Mouse (Mus musculus) cerebellum, adult 18-20 months (tissue): Measurements from ENCODE around the gene Nhsl1.

Source experiments
- DNase-seq, 2 experiments: peaks; one replicate each; pipeline ENCODE4 v3.0.0; 2021

Gene Nhsl1

GRCm38 (mm10) chr10:18493010-18493894 lies 174.5 kb downstream of the Nhsl1 start:
- no peak for DNase-seq

GRCm38 (mm10) chr10:18494249-18494648 lies 175.5 kb downstream of the Nhsl1 start:
- DNase-seq: no peak

- no peak for DNase-seq
These were observed 178.3 kb downstream of the Nhsl1 start for GRCm38 (mm10) chr10:18497066-18497465.

GRCm38 (mm10) chr10:18501997-18502396 lies 183.2 kb downstream of the Nhsl1 start:
- no peak for DNase-seq

- DNase-seq: no peak
These were observed 186.9 kb downstream of the Nhsl1 start for GRCm38 (mm10) chr10:18505690-18506089.

- DNase-seq: no peak
These were observed 187.7 kb downstream of the Nhsl1 start for GRCm38 (mm10) chr10:18506501-18506946.

GRCm38 (mm10) chr10:18507869-18508473 lies 189.2 kb downstream of the Nhsl1 start:
- no peak for DNase-seq

- DNase-seq: peak in 1 of 2 experiments; percentile 13
These were observed 189.8 kb downstream of the Nhsl1 start for GRCm38 (mm10) chr10:18508586-18508985.

GRCm38 (mm10) chr10:18510663-18511062 lies 191.9 kb downstream of the Nhsl1 start:
- DNase-seq: no peak

- no peak for DNase-seq
These were observed 192.7 kb downstream of the Nhsl1 start for GRCm38 (mm10) chr10:18511496-18511895.

- DNase-seq: no peak
These were observed 203.8 kb downstream of the Nhsl1 start for GRCm38 (mm10) chr10:18522556-18522955.

GRCm38 (mm10) chr10:18525311-18525710 lies 206.5 kb downstream of the Nhsl1 start:
- peak; percentile 15 to 43 for DNase-seq

- DNase-seq: no peak
These were observed 206.9 kb downstream of the Nhsl1 start for GRCm38 (mm10) chr10:18525726-18526125.

- DNase-seq: peak; percentile 77 to 82
These were observed 207.5 kb downstream of the Nhsl1 start for GRCm38 (mm10) chr10:18526184-18526850.

GRCm38 (mm10) chr10:18526851-18527675 lies 208.3 kb downstream of the Nhsl1 start:
- DNase-seq: peak; percentile 16 to 49

GRCm38 (mm10) chr10:18527766-18528165 lies 209.0 kb downstream of the Nhsl1 start:
- peak; percentile 58 for DNase-seq

- peak; percentile 61 to 65 for DNase-seq
These were observed 209.7 kb downstream of the Nhsl1 start for GRCm38 (mm10) chr10:18528475-18528874.

GRCm38 (mm10) chr10:18529177-18529576 lies 210.4 kb downstream of the Nhsl1 start:
- peak in 1 of 2 experiments; percentile 12 for DNase-seq

GRCm38 (mm10) chr10:18530161-18530560 lies 211.4 kb downstream of the Nhsl1 start:
- no peak for DNase-seq

- DNase-seq: no peak
These were observed 213.5 kb downstream of the Nhsl1 start for GRCm38 (mm10) chr10:18532293-18532692.

- DNase-seq: no peak
These were observed 218.1 kb downstream of the Nhsl1 start for GRCm38 (mm10) chr10:18536889-18537288.

- DNase-seq: no peak
These were observed 226.5 kb downstream of the Nhsl1 start for GRCm38 (mm10) chr10:18545309-18545708.
